Mouse (Mus musculus) spleen, adult 2 months (tissue): Measurements from ENCODE around the gene Gtf2ird1.
"Not testable (repeated sequence)": the region's sequence is repeated elsewhere in the genome, so short reads cannot be mapped to it uniquely, and the experiment has no call there.

ENCODE experiments used
- CTCF ChIP-seq: fragments of 200-500 bp; IDR thresholded peaks from 2 replicates; pipeline ENCODE4 v1.5.1; 2011; ENCODE audit warnings: mild to moderate bottlenecking, inconsistent platforms; ENCODE audit not compliant: insufficient read depth, insufficient read length, insufficient replicate concordance; ENCODE audit errors: extremely low read depth
- POLR2A ChIP-seq: fragments of 200-500 bp; IDR thresholded peaks from 2 replicates; pipeline ENCODE4 v1.6.1; 2011; ENCODE audit warnings: low read depth, low read length, inconsistent platforms

DNA sequence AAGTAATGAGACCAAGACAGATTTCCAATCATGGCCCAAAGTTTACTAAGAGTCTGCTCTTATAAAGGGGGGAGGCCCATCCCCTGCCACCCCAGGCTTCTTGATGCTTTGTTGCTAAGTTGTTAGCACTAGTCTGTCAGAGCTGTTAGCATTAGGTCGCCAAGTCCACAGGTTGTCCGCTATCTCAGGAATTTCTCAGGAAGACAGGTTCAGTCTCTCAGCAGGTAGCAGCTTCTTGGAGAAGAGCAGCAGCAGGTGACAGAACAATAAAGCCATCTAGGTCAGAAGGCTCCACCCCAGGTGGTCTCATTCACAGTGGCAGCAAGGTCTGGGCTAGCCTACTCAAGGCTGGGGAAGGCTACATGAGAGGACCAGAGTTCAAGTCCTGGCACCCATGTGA, 119.5 kb downstream of the Gtf2ird1 start:
- not testable (repeated sequence) for TF ChIP-seq CTCF, POLR2A
